ENCODE assay signal across 21 mouse cellular contexts in the genomic region with DNA sequence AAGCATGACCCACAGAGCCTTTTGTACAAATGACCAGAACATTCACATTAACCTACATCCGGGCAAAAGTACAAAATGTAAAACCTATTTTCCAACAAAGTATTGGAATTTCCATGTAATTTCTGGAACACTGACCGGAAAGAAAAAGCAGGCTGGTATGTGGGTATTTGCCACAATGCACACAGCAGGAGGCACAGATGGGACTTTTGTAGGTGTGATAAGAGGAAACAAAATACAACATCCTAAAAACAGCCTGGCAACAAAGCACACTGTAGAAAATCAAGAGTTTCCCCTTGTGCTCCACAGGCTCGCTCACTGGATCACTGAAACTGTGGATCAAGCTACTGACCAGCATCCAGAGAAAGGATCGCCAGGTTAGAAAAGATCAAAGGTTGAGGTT.
A peak's percentile ranks its signal among the peaks of the same experiment; 100 is the strongest.
DNase-seq lines count a peak whose midpoint lies in the region; ATAC-seq and TF ChIP-seq lines count a peak whose summit lies in the region.
"Had no signal": no experiment of that assay in that cellular context is flagged by ENCODE, and none has a peak within 500 bp of the region (broad histone marks: within the 10 kb centered on the region; RNA-seq: fewer than 3 reads in every experiment).

No protein-coding gene starts in this region.

- H3K9ac ChIP-seq in stomach, postnatal 0 days (ENCODE audit: low read length), result no peak overlapping the region
- H3K9ac ChIP-seq: embryonic facial prominence, embryonic 15.5 days; hindbrain, embryonic 13.5 days had no signal

- no peaks in the 10 kb centered on the region for H3K36me3 ChIP-seq in stomach, postnatal 0 days (ENCODE audit: control insufficient read depth, insufficient read depth, low read length)
- H3K36me3 ChIP-seq: embryonic facial prominence, embryonic 15.5 days; forebrain, embryonic 10.5 days; hindbrain, embryonic 13.5 days had no signal

- H3K27me3 ChIP-seq in stomach, postnatal 0 days (ENCODE audit: control insufficient read depth, insufficient read depth, low read length), result no peaks in the 10 kb centered on the region
- H3K27me3 ChIP-seq: embryonic facial prominence, embryonic 15.5 days; hindbrain, embryonic 13.5 days had no signal

- DNase-seq in left cerebral cortex, postnatal 25 days (ENCODE audit: low spot score in 2 of 2), result peak; percentile 35 to 60
- DNase-seq in left cerebral cortex, postnatal 4 days, result no peak
- DNase-seq in brain, adult 2 months (ENCODE audit: low read depth, low spot score), result peak; percentile 54
- peak; percentile 26 to 42 for DNase-seq in layer of hippocampus, adult 2 months (ENCODE audit: low spot score in 2 of 2)
- peak; percentile 14 to 57 for DNase-seq in layer of hippocampus, postnatal 14 days (ENCODE audit: low spot score in 2 of 2)
- DNase-seq in stomach, postnatal 0 days (ENCODE audit: low spot score), result no peak
- no peak for DNase-seq in kidney, adult 8-10 months
- DNase-seq: adrenal gland, adult 2 months; adrenal gland, postnatal 25 days; cerebellum, adult 2 months; cerebellum, postnatal 10 days; embryo, embryonic 11 days; gastrocnemius, adult 2 months; gastrocnemius, postnatal 25 days; heart, postnatal 10 days; heart, postnatal 4 days had no signal

- no peak overlapping the region for H3K4me2 ChIP-seq in stomach, postnatal 0 days (replicated peaks; ENCODE audit: low read depth)
- H3K4me2 ChIP-seq: embryonic facial prominence, embryonic 15.5 days; hindbrain, embryonic 13.5 days had no signal

- ATAC-seq in stomach, postnatal 0 days (ENCODE audit: low FRiP score, low TSS enrichment), result no peak
- ATAC-seq: forebrain, embryonic 14.5 days had no signal

- no peaks in the 10 kb centered on the region for H3K4me1 ChIP-seq in stomach, postnatal 0 days (replicated peaks; ENCODE audit: control insufficient read depth, insufficient read depth)
- H3K4me1 ChIP-seq: embryonic facial prominence, embryonic 15.5 days; forebrain, embryonic 10.5 days; hindbrain, embryonic 13.5 days had no signal

- WGBS in stomach, postnatal 0 days, result 91% methylated on average over 4 of the region's 4 CpGs

- H3K27ac ChIP-seq in layer of hippocampus, adult 2 months, result no peak overlapping the region
- H3K27ac ChIP-seq in stomach, postnatal 0 days (replicated peaks), result no peak overlapping the region
- H3K27ac ChIP-seq: embryonic facial prominence, embryonic 15.5 days; forebrain, embryonic 10.5 days; gastrocnemius, adult 2 months; hindbrain, embryonic 13.5 days had no signal

- intact Hi-C loops in left cerebral cortex, postnatal 25 days (cut with DNase I), result no loop called here
- intact Hi-C loops in left cerebral cortex, postnatal 4 days (cut with DNase I), result no loop called here

- no peak overlapping the region for H3K4me3 ChIP-seq in layer of hippocampus, adult 2 months
- no peak overlapping the region for H3K4me3 ChIP-seq in stomach, postnatal 0 days (ENCODE audit: low read depth, low read length)
- H3K4me3 ChIP-seq: embryonic facial prominence, embryonic 15.5 days; erythroblast, embryonic 14.5 days; forebrain, embryonic 10.5 days; gastrocnemius, adult 2 months; hindbrain, embryonic 13.5 days had no signal

- no peak for TF ChIP-seq EP300 in stomach, postnatal 0 days (optimal IDR thresholded peaks at IDR 0.05)

- H3K9me3 ChIP-seq in stomach, postnatal 0 days (ENCODE audit: control insufficient read depth, low read length), result no peaks in the 10 kb centered on the region
- H3K9me3 ChIP-seq: embryonic facial prominence, embryonic 15.5 days; forebrain, embryonic 10.5 days; hindbrain, embryonic 13.5 days had no signal

- no peak for TF ChIP-seq CTCF in layer of hippocampus, adult 2 months (conservative IDR thresholded peaks at IDR 0.05)
- no peak for TF ChIP-seq CTCF in stomach, postnatal 0 days (IDR thresholded peaks at IDR 0.05; ENCODE audit: low read depth)

Comparison
In these comparisons a context has a peak if more than half of its experiments do, and no peak if none do; other contexts are left out.
1. DNase-seq: peak in left cerebral cortex, postnatal 25 days (2 of 2), brain, adult 2 months (single experiment), layer of hippocampus, adult 2 months (2 of 2) and layer of hippocampus, postnatal 14 days (2 of 2); none in left cerebral cortex, postnatal 4 days (single experiment), stomach, postnatal 0 days (single experiment) and kidney, adult 8-10 months (0 of 2).